Mouse (Mus musculus) ovary, adult 10 weeks (tissue): ENCODE measurements around the gene Ppib. TPM values are rescaled to one million over a fixed set of nuclear protein-coding genes. Genes with fewer than 3 reads are reported as not detected.

ENCODE experiments used
- polyA plus RNA-seq: library from polyadenylated mRNA; stranded (reverse); fragments of 350-450 nt; fragmentation: Illumina TruSeq; extraction: RNeasy Lipid Tissue Mini Kit (QIAGEN cat#74804); gene quantifications from one replicate; pipeline ENCODE4 v1.2.3, GENCODE M21; 2014

Gene Ppib
- 297 TPM for polyA plus RNA-seq

DNA sequence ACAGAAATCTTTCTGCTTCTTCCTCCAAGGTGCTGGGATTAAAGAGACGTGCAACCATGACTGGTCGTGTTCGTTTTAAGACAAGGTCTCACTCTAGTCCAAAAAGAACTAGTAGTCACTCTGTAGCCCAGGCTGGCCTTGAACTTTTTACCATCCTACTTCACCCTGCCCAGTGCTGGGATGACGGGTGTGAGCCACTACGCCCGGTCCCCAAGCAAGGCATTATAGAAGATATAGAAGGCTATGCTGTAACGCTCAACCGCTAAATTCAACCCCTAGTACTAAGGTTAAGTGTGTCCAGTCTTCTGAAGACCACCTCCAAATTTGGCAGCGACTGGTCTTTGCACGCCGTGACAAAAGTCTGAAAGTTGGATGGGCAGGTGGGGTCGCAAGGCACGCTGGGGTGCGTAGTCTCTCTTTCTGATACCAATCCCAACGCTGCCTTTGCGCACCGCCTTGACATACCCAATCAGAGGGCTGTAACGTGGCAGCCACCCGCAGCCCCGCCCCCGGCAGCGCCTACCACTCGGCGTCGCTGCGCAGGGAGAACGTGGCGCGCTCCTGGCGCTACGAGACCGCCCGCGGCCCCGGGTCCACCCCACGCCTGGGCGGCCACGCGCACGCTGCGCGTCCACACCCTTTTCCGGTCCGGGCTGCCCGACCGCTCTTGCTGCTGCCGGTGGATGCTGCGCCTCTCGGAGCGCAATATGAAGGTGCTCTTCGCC lies at the start of gene Ppib:
Gene Ppib, plus strand, starts transcription at position 640 of the 725 bp plus-strand sequence.

DNA sequence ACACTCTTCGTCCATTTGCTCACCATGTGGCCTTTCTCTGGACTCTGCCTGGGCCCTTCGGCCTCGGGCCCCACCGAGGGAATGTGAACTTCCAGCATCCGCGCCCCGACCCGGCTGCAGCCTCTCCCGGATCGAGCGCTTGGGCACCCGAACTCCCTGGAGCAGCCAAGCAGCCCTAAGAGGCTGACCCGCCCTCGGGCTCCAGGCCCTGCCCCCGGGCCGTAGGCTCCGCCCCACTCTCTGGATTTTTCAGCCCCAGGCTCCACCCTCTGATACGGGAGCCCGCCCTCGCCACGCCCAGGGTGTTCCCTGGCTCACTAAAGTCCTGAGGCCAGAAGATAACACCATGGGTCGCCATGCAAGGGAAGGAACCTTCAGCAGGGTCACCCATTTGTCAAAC lies 9.6 kb downstream of the Ppib start, which contains the start of gene Snx22:
Gene Snx22, minus strand, starts transcription at position 137 of the 400 bp plus-strand sequence.

Other genes with a start within 250 kb of the Ppib start
- gene Zfp609, start 232.7 kb upstream of the Ppib start, polyA plus RNA-seq: 13.9 TPM
- gene Pclaf, start 170.0 kb upstream of the Ppib start, polyA plus RNA-seq: 101 TPM
- gene Trip4, start 151.4 kb upstream of the Ppib start, polyA plus RNA-seq: 60.6 TPM
- 51.7 TPM for gene Csnk1g1, start 151.3 kb upstream of the Ppib start, polyA plus RNA-seq
- gene Snx22, start 9.5 kb downstream of the Ppib start, polyA plus RNA-seq: 0.23 TPM
- gene Snx1, start 66.4 kb downstream of the Ppib start, polyA plus RNA-seq: 114 TPM
- gene Ciao2a, start 66.4 kb downstream of the Ppib start, polyA plus RNA-seq: 121 TPM
- 1.6 TPM for gene Dapk2, start 98.0 kb downstream of the Ppib start, polyA plus RNA-seq